Mouse (Mus musculus): Measurements from ENCODE around the gene Tcn2. TPM values are rescaled to one million over a fixed set of nuclear protein-coding genes. Genes with fewer than 3 reads are reported as not detected.
A peak's percentile ranks its signal among the peaks of the same experiment; 100 is the strongest.

Gene Tcn2
- total RNA-seq, 2 experiments from 2014 or later, result 102 to 141 TPM

- no peak for DNase-seq (ENCODE audit: low spot score in 2 of 2)
Observed at GRCm38 (mm10) chr11:3895933-3896332, 36.0 kb downstream of the Tcn2 start.

GRCm38 (mm10) chr11:3895458-3895857 lies 36.5 kb downstream of the Tcn2 start:
- DNase-seq (ENCODE audit: low spot score in 2 of 2), result no peak

GRCm38 (mm10) chr11:3894406-3895281 lies 37.3 kb downstream of the Tcn2 start, which contains the start of the genes 4921536K21Rik and Dusp18:
Gene 4921536K21Rik (minus strand): TSS chr11:3895098.
Gene Dusp18 (plus strand): TSS chr11:3895240.
- DNase-seq (ENCODE audit: low spot score in 2 of 2), result peak; percentile 74 to 82

GRCm38 (mm10) chr11:3893970-3894369 lies 38.0 kb downstream of the Tcn2 start:
- DNase-seq (ENCODE audit: low spot score in 2 of 2), result no peak

GRCm38 (mm10) chr11:3887331-3887730 lies 44.6 kb downstream of the Tcn2 start:
- no peak for DNase-seq (ENCODE audit: low spot score in 2 of 2)

- DNase-seq (ENCODE audit: low spot score in 2 of 2), result no peak
Observed at GRCm38 (mm10) chr11:3883711-3884110, 48.2 kb downstream of the Tcn2 start.

GRCm38 (mm10) chr11:3879836-3880235 lies 52.1 kb downstream of the Tcn2 start:
- DNase-seq (ENCODE audit: low spot score in 2 of 2), result peak; percentile 36 to 50

- DNase-seq (ENCODE audit: low spot score in 2 of 2), result no peak
Observed at GRCm38 (mm10) chr11:3878660-3879059, 53.3 kb downstream of the Tcn2 start.

GRCm38 (mm10) chr11:3876419-3876818 lies 55.5 kb downstream of the Tcn2 start:
- DNase-seq (ENCODE audit: low spot score in 2 of 2), result no peak

Other genes starting within 250 kb of the Tcn2 start
- 1 to 10 TPM; 2.4 to 2.5 TPM for gene Osbp2, start 68.3 kb downstream of the Tcn2 start, total RNA-seq (2021)
- gene 4921536K21Rik, start 37.1 kb downstream of the Tcn2 start, total RNA-seq (2021), result under 1 TPM; 0.56 to 0.62 TPM
- gene Dusp18, start 36.9 kb downstream of the Tcn2 start, total RNA-seq (2021), result 1 to 10 TPM; 6.2 to 6.5 TPM
- gene Slc35e4, start 17.5 kb downstream of the Tcn2 start, total RNA-seq (2021), result 1 to 10 TPM; 5.8 to 7.8 TPM
- 10 to 100 TPM; 79.7 to 80.7 TPM for gene Pes1, start 31.8 kb upstream of the Tcn2 start, total RNA-seq (2021)
- gene 4930556J24Rik, start 44.6 kb upstream of the Tcn2 start, total RNA-seq (2021), result under 1 TPM in 1 of 2 experiments, not detected in 1; 0.25 TPM
- 1 to 10 TPM; 2.0 to 3.0 TPM for gene Gal3st1, start 51.5 kb upstream of the Tcn2 start, total RNA-seq (2021)
- 1 to 10 TPM; 2.4 to 5.0 TPM for gene Sec14l4, start 99.3 kb upstream of the Tcn2 start, total RNA-seq (2021)
- gene Sec14l3, start 132.7 kb upstream of the Tcn2 start, total RNA-seq (2021), result under 1 TPM; 0.51 to 0.59 TPM
- gene Mtfp1, start 163.3 kb upstream of the Tcn2 start, total RNA-seq (2021), result 10 to 100 TPM; 17.3 to 17.7 TPM
- 10 to 100 TPM in 1 of 2 experiments, 1 to 10 TPM in 1; 4.4 to 15.0 TPM for gene Sec14l2, start 191.3 kb upstream of the Tcn2 start, total RNA-seq (2021)
- 10 to 100 TPM; 32.0 to 34.8 TPM for gene Rnf215, start 203.0 kb upstream of the Tcn2 start, total RNA-seq (2021)
- 10 to 100 TPM; 13.8 to 18.6 TPM for gene Ccdc157, start 228.1 kb upstream of the Tcn2 start, total RNA-seq (2021)
- gene Sf3a1, start 228.2 kb upstream of the Tcn2 start, total RNA-seq (2021), result 10 to 100 TPM; 70.4 to 71.6 TPM